Mouse (Mus musculus): ENCODE results near the gene Glra3. TPM values are rescaled to one million over a fixed set of nuclear protein-coding genes. Genes with fewer than 3 reads are reported as not detected.
A peak's percentile ranks its signal among the peaks of the same experiment; 100 is the strongest.

The Glra3 gene
- polyA plus RNA-seq, 1 experiment from 2014 or later: not detected

GRCm38 (mm10) chr8:56070486-56071254 lies 130.4 kb downstream of the Glra3 start:
- H3K4me1 ChIP-seq (ENCODE audit: control insufficient read depth in 2 of 2, insufficient read depth in 2 of 2, low read length in 2 of 2): no peaks in the 10 kb centered on the region
- no peak overlapping the region for H3K4me3 ChIP-seq (ENCODE audit: control insufficient read depth in 1 of 2, insufficient read depth in 1 of 2, low read depth in 1 of 2, low read length in 2 of 2)
- 56% methylated on average over 2 of the region's 2 CpGs for WGBS
- H3K4me2 ChIP-seq (ENCODE audit: low read length): no peak overlapping the region
- ATAC-seq (ENCODE audit: insufficient number of reproducible peaks, insufficient read depth, low FRiP score, low read depth): no peak
- H3K9me3 ChIP-seq (ENCODE audit: control insufficient read depth, low read length): no peaks in the 10 kb centered on the region
- no peaks in the 10 kb centered on the region for H3K36me3 ChIP-seq (ENCODE audit: control insufficient read depth, insufficient read depth, low read length)
- H3K27me3 ChIP-seq (ENCODE audit: control insufficient read depth, insufficient read depth, low read length): no peaks in the 10 kb centered on the region
- no peak overlapping the region for H3K9ac ChIP-seq (ENCODE audit: low read length)
- no peak overlapping the region for H3K27ac ChIP-seq (replicated peaks in 1 of 2; ENCODE audit: control insufficient read depth in 1 of 2, insufficient read depth in 1 of 2, low read depth in 2 of 2, low read length in 2 of 2)

GRCm38 (mm10) chr8:56083654-56084053 lies 143.4 kb downstream of the Glra3 start:
- Histone ChIP-seq H3K9me3 (ENCODE audit: control insufficient read depth, low read length) (no peaks in the 10 kb centered on the region), H3K9ac (ENCODE audit: low read length) (no peak overlapping the region), H3K4me1 (ENCODE audit: control insufficient read depth in 2 of 2, insufficient read depth in 2 of 2, low read length in 2 of 2) (no peaks in the 10 kb centered on the region), H3K4me2 (ENCODE audit: low read length) (no peak overlapping the region), H3K36me3 (ENCODE audit: control insufficient read depth, insufficient read depth, low read length) (no peaks in the 10 kb centered on the region), H3K4me3 (ENCODE audit: control insufficient read depth in 1 of 2, insufficient read depth in 1 of 2, low read depth in 1 of 2, low read length in 2 of 2) (no peak overlapping the region), H3K27me3 (ENCODE audit: control insufficient read depth, insufficient read depth, low read length) (no peaks in the 10 kb centered on the region), H3K27ac (replicated peaks in 1 of 2; ENCODE audit: control insufficient read depth in 1 of 2, insufficient read depth in 1 of 2, low read depth in 2 of 2, low read length in 2 of 2) (no peak overlapping the region)
- ATAC-seq (ENCODE audit: insufficient number of reproducible peaks, insufficient read depth, low FRiP score, low read depth): no peak

DNA sequence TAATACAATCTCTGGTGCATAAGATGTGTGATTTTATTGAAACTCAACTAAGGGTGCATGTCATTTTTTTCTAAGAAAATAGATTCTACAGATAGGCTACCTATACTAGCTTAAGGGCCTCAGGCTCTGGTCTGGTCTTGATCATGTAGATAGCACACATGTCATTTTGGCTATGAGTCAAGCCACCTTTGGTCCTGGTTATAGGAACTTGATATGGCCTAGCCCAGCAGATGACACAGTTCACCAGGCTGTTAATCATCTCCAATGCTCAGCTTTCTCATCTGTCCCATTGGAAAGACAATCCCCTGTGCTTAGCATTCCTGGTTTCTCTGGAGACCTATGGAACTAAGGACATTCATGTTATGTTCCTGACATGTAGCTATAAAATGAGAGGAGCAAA lies 154.1 kb downstream of the Glra3 start:
- Histone ChIP-seq H3K36me3 (ENCODE audit: control insufficient read depth, insufficient read depth, low read length) (no peaks in the 10 kb centered on the region), H3K4me3 (ENCODE audit: control insufficient read depth in 1 of 2, insufficient read depth in 1 of 2, low read depth in 1 of 2, low read length in 2 of 2) (no peak overlapping the region), H3K27me3 (ENCODE audit: control insufficient read depth, insufficient read depth, low read length) (no peaks in the 10 kb centered on the region), H3K9me3 (ENCODE audit: control insufficient read depth, low read length) (no peaks in the 10 kb centered on the region), H3K4me1 (ENCODE audit: control insufficient read depth in 2 of 2, insufficient read depth in 2 of 2, low read length in 2 of 2) (no peaks in the 10 kb centered on the region), H3K27ac (replicated peaks in 1 of 2; ENCODE audit: control insufficient read depth in 1 of 2, insufficient read depth in 1 of 2, low read depth in 2 of 2, low read length in 2 of 2) (no peak overlapping the region), H3K9ac (ENCODE audit: low read length) (no peak overlapping the region), H3K4me2 (ENCODE audit: low read length) (no peak overlapping the region)
- ATAC-seq (ENCODE audit: insufficient number of reproducible peaks, insufficient read depth, low FRiP score, low read depth): no peak

- no peaks in the 10 kb centered on the region for H3K9me3 ChIP-seq (ENCODE audit: control insufficient read depth, low read length)
- no peak overlapping the region for H3K27ac ChIP-seq (replicated peaks in 1 of 2; ENCODE audit: control insufficient read depth in 1 of 2, insufficient read depth in 1 of 2, low read depth in 2 of 2, low read length in 2 of 2)
- no peak overlapping the region for H3K4me3 ChIP-seq (ENCODE audit: control insufficient read depth in 1 of 2, insufficient read depth in 1 of 2, low read depth in 1 of 2, low read length in 2 of 2)
- no peak overlapping the region for H3K4me2 ChIP-seq (ENCODE audit: low read length)
- no peaks in the 10 kb centered on the region for H3K4me1 ChIP-seq (ENCODE audit: control insufficient read depth in 2 of 2, insufficient read depth in 2 of 2, low read length in 2 of 2)
- no peaks in the 10 kb centered on the region for H3K36me3 ChIP-seq (ENCODE audit: control insufficient read depth, insufficient read depth, low read length)
- H3K27me3 ChIP-seq (ENCODE audit: control insufficient read depth, insufficient read depth, low read length): no peaks in the 10 kb centered on the region
- H3K9ac ChIP-seq (ENCODE audit: low read length): no peak overlapping the region
- ATAC-seq (ENCODE audit: insufficient number of reproducible peaks, insufficient read depth, low FRiP score, low read depth): no peak
- 76% methylated on average over 6 of the region's 6 CpGs for WGBS
These were observed 170.0 kb downstream of the Glra3 start for GRCm38 (mm10) chr8:56110296-56110695.

- Histone ChIP-seq H3K4me2 (ENCODE audit: low read length) (no peak overlapping the region), H3K9me3 (ENCODE audit: control insufficient read depth, low read length) (no peaks in the 10 kb centered on the region), H3K4me1 (ENCODE audit: control insufficient read depth in 2 of 2, insufficient read depth in 2 of 2, low read length in 2 of 2) (no peaks in the 10 kb centered on the region), H3K9ac (ENCODE audit: low read length) (no peak overlapping the region), H3K36me3 (ENCODE audit: control insufficient read depth, insufficient read depth, low read length) (no peaks in the 10 kb centered on the region), H3K27me3 (ENCODE audit: control insufficient read depth, insufficient read depth, low read length) (no peaks in the 10 kb centered on the region), H3K27ac (replicated peaks in 1 of 2; ENCODE audit: control insufficient read depth in 1 of 2, insufficient read depth in 1 of 2, low read depth in 2 of 2, low read length in 2 of 2) (no peak overlapping the region), H3K4me3 (ENCODE audit: control insufficient read depth in 1 of 2, insufficient read depth in 1 of 2, low read depth in 1 of 2, low read length in 2 of 2) (no peak overlapping the region)
- WGBS: 72% methylated on average over 2 of the region's 2 CpGs
- no peak for ATAC-seq (ENCODE audit: insufficient number of reproducible peaks, insufficient read depth, low FRiP score, low read depth)
These were observed 189.1 kb downstream of the Glra3 start for GRCm38 (mm10) chr8:56129357-56129756.

DNA sequence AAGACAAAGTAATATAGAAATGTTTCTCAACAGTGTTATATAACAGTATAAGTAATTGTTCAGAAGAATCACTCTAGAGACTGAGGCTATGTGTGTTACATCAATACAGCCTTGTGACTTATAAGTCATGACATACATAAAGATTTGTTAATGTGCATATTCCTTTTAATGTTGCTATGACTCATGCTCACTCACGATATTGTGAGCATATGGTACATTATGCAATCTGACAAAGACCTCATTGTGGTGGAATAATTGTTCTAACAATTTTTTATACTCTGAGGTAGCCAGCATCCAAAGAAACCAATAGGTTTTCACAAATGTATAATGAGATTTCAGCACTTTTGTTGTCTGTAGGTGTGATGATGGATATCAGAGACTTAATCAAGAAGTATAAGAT lies 210.4 kb downstream of the Glra3 start:
- Histone ChIP-seq H3K4me1 (ENCODE audit: control insufficient read depth in 2 of 2, insufficient read depth in 2 of 2, low read length in 2 of 2) (no peaks in the 10 kb centered on the region), H3K27me3 (ENCODE audit: control insufficient read depth, insufficient read depth, low read length) (no peaks in the 10 kb centered on the region), H3K9ac (ENCODE audit: low read length) (no peak overlapping the region), H3K27ac (replicated peaks in 1 of 2; ENCODE audit: control insufficient read depth in 1 of 2, insufficient read depth in 1 of 2, low read depth in 2 of 2, low read length in 2 of 2) (no peak overlapping the region), H3K36me3 (ENCODE audit: control insufficient read depth, insufficient read depth, low read length) (no peaks in the 10 kb centered on the region), H3K9me3 (ENCODE audit: control insufficient read depth, low read length) (no peaks in the 10 kb centered on the region), H3K4me2 (ENCODE audit: low read length) (no peak overlapping the region), H3K4me3 (ENCODE audit: control insufficient read depth in 1 of 2, insufficient read depth in 1 of 2, low read depth in 1 of 2, low read length in 2 of 2) (no peak overlapping the region)
- no peak for ATAC-seq (ENCODE audit: insufficient number of reproducible peaks, insufficient read depth, low FRiP score, low read depth)
- WGBS: 67% methylated on average over 1 of the region's 1 CpGs

- no peaks in the 10 kb centered on the region for H3K4me1 ChIP-seq (ENCODE audit: control insufficient read depth in 2 of 2, insufficient read depth in 2 of 2, low read length in 2 of 2)
- no peaks in the 10 kb centered on the region for H3K27me3 ChIP-seq (ENCODE audit: control insufficient read depth, insufficient read depth, low read length)
- ATAC-seq (ENCODE audit: insufficient number of reproducible peaks, insufficient read depth, low FRiP score, low read depth): no peak
- 71% methylated on average over 5 of the region's 5 CpGs for WGBS
- no peak overlapping the region for H3K9ac ChIP-seq (ENCODE audit: low read length)
- no peak overlapping the region for H3K4me2 ChIP-seq (ENCODE audit: low read length)
- no peak overlapping the region for H3K4me3 ChIP-seq (ENCODE audit: control insufficient read depth in 1 of 2, insufficient read depth in 1 of 2, low read depth in 1 of 2, low read length in 2 of 2)
- no peaks in the 10 kb centered on the region for H3K36me3 ChIP-seq (ENCODE audit: control insufficient read depth, insufficient read depth, low read length)
- H3K27ac ChIP-seq (replicated peaks in 1 of 2; ENCODE audit: control insufficient read depth in 1 of 2, insufficient read depth in 1 of 2, low read depth in 2 of 2, low read length in 2 of 2): no peak overlapping the region
- H3K9me3 ChIP-seq (ENCODE audit: control insufficient read depth, low read length): no peaks in the 10 kb centered on the region
These were observed 211.3 kb downstream of the Glra3 start for GRCm38 (mm10) chr8:56151574-56151973.

GRCm38 (mm10) chr8:56158966-56159365 lies 218.7 kb downstream of the Glra3 start:
- 29% methylated on average over 2 of the region's 2 CpGs for WGBS
- peak overlapping the region; percentile 33 to 50; a peak in 3 of 4 replicates for H3K27ac ChIP-seq (replicated peaks in 1 of 2; ENCODE audit: control insufficient read depth in 1 of 2, insufficient read depth in 1 of 2, low read depth in 2 of 2, low read length in 2 of 2)
- no peak for ATAC-seq (ENCODE audit: insufficient number of reproducible peaks, insufficient read depth, low FRiP score, low read depth)

More at GRCm38 (mm10) chr8:56158966-56159365, 218.7 kb downstream of the Glra3 start:
- Histone ChIP-seq H3K9me3 (ENCODE audit: control insufficient read depth, low read length) (no peaks in the 10 kb centered on the region), H3K27me3 (ENCODE audit: control insufficient read depth, insufficient read depth, low read length) (no peaks in the 10 kb centered on the region), H3K4me3 (ENCODE audit: control insufficient read depth in 1 of 2, insufficient read depth in 1 of 2, low read depth in 1 of 2, low read length in 2 of 2) (no peak overlapping the region), H3K9ac (ENCODE audit: low read length) (no peak overlapping the region), H3K36me3 (ENCODE audit: control insufficient read depth, insufficient read depth, low read length) (no peaks in the 10 kb centered on the region), H3K4me2 (ENCODE audit: low read length) (no peak overlapping the region), H3K4me1 (ENCODE audit: control insufficient read depth in 2 of 2, insufficient read depth in 2 of 2, low read length in 2 of 2) (no peaks in the 10 kb centered on the region)
